Mouse (Mus musculus): ENCODE data around the gene Aamdc.

GRCm38 (mm10) chr7:97621346-97621745, 42.0 kb upstream of the Aamdc start:
- TF ChIP-seq CTCF (IDR thresholded peaks at IDR 0.05; ENCODE audit: extremely low read depth, insufficient read depth, low read length) (no peak), POLR2A (IDR thresholded peaks at IDR 0.05; ENCODE audit: extremely low read depth, insufficient read depth, low read length) (no peak)

Data from cortical plate, adult 2 months (tissue).